Mouse (Mus musculus): ENCODE measurements around the gene Rph3a. TPM values are rescaled to one million over a fixed set of nuclear protein-coding genes. Genes with fewer than 3 reads are reported as not detected.

Rph3a gene
- polyA plus RNA-seq, 1 experiment from 2014 or later, result not detected

- DNase-seq (ENCODE audit: low spot score) (no peak), ATAC-seq (ENCODE audit: insufficient number of reproducible peaks, low FRiP score, low TSS enrichment, low read depth) (no peak)
- H3K4me3 ChIP-seq (ENCODE audit: low read depth, low read length), result no peak overlapping the region
- H3K4me1 ChIP-seq (ENCODE audit: control insufficient read depth, insufficient read depth, low read length), result 0 out of 2 replicates have a peak, but pooled peaks cover 2% of the 10 kb centered on the region
- H3K27me3 ChIP-seq (ENCODE audit: control insufficient read depth, insufficient read depth, low read length), result no peaks in the 10 kb centered on the region; the same call in 1 of the 2 replicates
- H3K9me3 ChIP-seq (ENCODE audit: control insufficient read depth, low read length), result no peaks in the 10 kb centered on the region
- no peak overlapping the region for H3K27ac ChIP-seq (replicated peaks; ENCODE audit: low read depth, low read length)
- H3K4me2 ChIP-seq (ENCODE audit: low read depth, severe bottlenecking), result no peak overlapping the region
- H3K36me3 ChIP-seq (ENCODE audit: control insufficient read depth, insufficient read depth, low read length), result no peaks in the 10 kb centered on the region
- no peak overlapping the region for H3K9ac ChIP-seq (ENCODE audit: low read length)
- WGBS, result 90% methylated on average over 2 of the region's 2 CpGs
Observed at GRCm38 (mm10) chr5:121014496-121014895, 4.6 kb upstream of the Rph3a start.

DNA sequence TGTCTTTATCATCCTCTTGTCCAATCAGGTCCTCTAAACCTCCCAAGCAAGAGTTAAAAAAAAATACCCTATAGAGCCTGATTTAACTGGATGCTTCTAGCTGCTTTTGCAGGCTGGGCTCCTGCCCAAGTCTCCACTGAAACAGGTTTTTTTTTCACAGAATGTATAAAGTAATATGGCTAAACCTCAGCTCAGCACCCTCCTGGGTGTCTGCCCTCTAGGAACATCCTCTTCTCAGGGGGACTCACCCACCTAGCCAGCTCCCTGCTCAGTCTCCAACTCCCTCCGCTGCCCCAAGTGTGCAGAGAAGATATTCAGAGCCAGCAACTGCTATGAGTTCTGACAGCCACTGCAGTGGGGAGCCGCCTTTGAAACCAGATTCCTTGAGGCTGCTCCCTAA is 2.1 kb upstream of the Rph3a start:
- Histone ChIP-seq H3K4me3 (ENCODE audit: low read depth, low read length) (no peak overlapping the region), H3K9ac (ENCODE audit: low read length) (no peak overlapping the region), H3K36me3 (ENCODE audit: control insufficient read depth, insufficient read depth, low read length) (no peaks in the 10 kb centered on the region), H3K27ac (replicated peaks; ENCODE audit: low read depth, low read length) (no peak overlapping the region), H3K4me2 (ENCODE audit: low read depth, severe bottlenecking) (no peak overlapping the region), H3K27me3 (ENCODE audit: control insufficient read depth, insufficient read depth, low read length) (peaks cover 10% of the 10 kb centered on the region; the same call in 1 of the 2 replicates), H3K9me3 (ENCODE audit: control insufficient read depth, low read length) (no peaks in the 10 kb centered on the region), H3K4me1 (ENCODE audit: control insufficient read depth, insufficient read depth, low read length) (0 out of 2 replicates have a peak, but pooled peaks cover 2% of the 10 kb centered on the region)
- no peak for DNase-seq (ENCODE audit: low spot score)
- WGBS, result 35% methylated on average over 2 of the region's 2 CpGs
- ATAC-seq (ENCODE audit: insufficient number of reproducible peaks, low FRiP score, low TSS enrichment, low read depth), result no peak

DNA sequence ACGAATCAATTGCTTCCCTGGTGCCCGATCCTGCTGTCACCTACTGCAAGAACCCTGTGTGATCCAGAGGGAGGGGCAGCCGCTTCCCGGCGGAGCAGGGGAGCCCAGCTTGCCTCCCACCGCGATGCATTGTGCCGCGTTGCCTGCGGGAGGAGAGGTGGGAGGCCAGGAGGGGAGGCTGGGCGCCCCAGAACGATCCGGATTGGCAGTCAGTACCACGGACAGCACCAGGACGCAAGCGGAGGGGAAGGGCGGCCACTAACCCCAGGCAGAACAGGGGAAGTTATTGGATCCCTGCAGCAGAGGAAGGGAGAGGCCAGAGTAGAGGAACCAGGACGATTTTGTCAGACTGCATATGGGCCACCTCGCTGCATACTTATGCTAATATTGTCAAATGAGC is 486 bp downstream of the Rph3a start:
- Histone ChIP-seq H3K27me3 (ENCODE audit: control insufficient read depth, insufficient read depth, low read length) (peaks cover 10% of the 10 kb centered on the region; the same call in 1 of the 2 replicates), H3K9me3 (ENCODE audit: control insufficient read depth, low read length) (no peaks in the 10 kb centered on the region), H3K36me3 (ENCODE audit: control insufficient read depth, insufficient read depth, low read length) (no peaks in the 10 kb centered on the region), H3K27ac (replicated peaks; ENCODE audit: low read depth, low read length) (no peak overlapping the region), H3K4me1 (ENCODE audit: control insufficient read depth, insufficient read depth, low read length) (0 out of 2 replicates have a peak, but pooled peaks cover 2% of the 10 kb centered on the region), H3K9ac (ENCODE audit: low read length) (no peak overlapping the region), H3K4me2 (ENCODE audit: low read depth, severe bottlenecking) (no peak overlapping the region), H3K4me3 (ENCODE audit: low read depth, low read length) (no peak overlapping the region)
- DNase-seq (ENCODE audit: low spot score) (peak; percentile 91), ATAC-seq (ENCODE audit: insufficient number of reproducible peaks, low FRiP score, low TSS enrichment, low read depth) (no peak)
- 0% methylated on average over 19 of the region's 19 CpGs for WGBS

DNA sequence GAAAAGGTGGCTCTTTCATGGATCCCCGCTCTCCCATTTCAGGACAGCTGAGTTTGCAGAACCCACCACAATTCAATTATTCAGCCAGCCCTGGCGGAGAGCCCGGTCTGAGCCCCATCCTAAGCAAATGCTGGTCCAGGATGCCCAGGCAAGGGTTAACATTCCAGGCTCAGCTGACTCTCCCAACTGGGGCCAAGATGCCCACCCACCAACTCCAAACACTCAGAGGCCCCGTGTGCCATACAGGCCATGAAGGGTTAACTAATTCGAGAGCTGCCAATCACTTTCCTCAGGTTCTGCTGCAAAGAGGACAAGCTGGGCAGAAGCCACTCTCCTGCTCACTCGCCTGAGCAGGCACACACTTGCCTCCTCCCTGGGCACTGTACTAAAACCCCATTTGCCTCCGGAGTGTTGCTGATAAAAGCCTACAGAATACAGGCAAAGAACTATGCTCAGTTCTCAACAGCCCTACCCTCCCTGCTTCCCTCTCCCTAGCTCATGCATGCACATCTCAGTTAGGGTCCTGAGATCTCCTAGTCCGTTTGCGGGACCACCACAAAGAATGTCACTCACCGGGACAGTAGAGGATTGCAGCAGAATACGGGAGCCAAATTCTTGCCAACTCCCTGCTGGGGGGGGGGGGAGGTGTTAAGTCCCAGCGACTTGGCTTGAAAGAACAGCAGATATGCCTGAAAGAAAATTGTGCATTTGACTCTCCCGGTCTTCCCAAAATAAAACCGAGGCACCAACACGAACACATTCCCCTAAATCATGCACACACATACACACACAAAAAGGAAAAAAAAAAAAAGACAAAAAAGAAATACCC is 1.3 kb downstream of the Rph3a start:
- Histone ChIP-seq H3K4me3 (ENCODE audit: low read depth, low read length) (no peak overlapping the region), H3K9ac (ENCODE audit: low read length) (no peak overlapping the region), H3K27me3 (ENCODE audit: control insufficient read depth, insufficient read depth, low read length) (peaks cover 15% of the 10 kb centered on the region; the same call in 1 of the 2 replicates), H3K36me3 (ENCODE audit: control insufficient read depth, insufficient read depth, low read length) (no peaks in the 10 kb centered on the region), H3K9me3 (ENCODE audit: control insufficient read depth, low read length) (no peaks in the 10 kb centered on the region), H3K4me2 (ENCODE audit: low read depth, severe bottlenecking) (no peak overlapping the region), H3K4me1 (ENCODE audit: control insufficient read depth, insufficient read depth, low read length) (0 out of 2 replicates have a peak, but pooled peaks cover 2% of the 10 kb centered on the region), H3K27ac (replicated peaks; ENCODE audit: low read depth, low read length) (no peak overlapping the region)
- 14% methylated on average over 15 of the region's 15 CpGs for WGBS
- no peak for ATAC-seq (ENCODE audit: insufficient number of reproducible peaks, low FRiP score, low TSS enrichment, low read depth)
- DNase-seq (ENCODE audit: low spot score), result no peak

DNA sequence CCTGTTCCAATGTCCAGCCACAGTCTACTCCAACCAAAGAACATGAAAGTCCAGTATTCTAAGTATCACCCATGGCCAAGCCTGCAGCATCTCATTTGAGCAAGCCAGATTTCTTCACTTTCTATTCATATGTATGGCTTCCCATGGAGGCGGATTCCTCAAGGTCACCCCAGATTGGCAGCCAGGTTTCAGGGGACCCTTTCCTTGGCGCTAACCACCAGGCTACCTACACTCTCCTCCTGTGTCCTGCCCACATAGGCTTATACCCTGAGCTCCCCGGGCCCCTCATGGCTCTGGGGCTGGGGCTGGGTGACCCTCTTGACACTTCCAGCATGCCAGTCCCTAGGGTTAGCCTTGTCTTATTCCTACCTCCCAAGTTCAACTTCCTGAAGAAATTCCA is 2.3 kb downstream of the Rph3a start:
- DNase-seq (ENCODE audit: low spot score), result no peak
- Histone ChIP-seq H3K4me1 (ENCODE audit: control insufficient read depth, insufficient read depth, low read length) (0 out of 2 replicates have a peak, but pooled peaks cover 2% of the 10 kb centered on the region), H3K9ac (ENCODE audit: low read length) (no peak overlapping the region), H3K4me3 (ENCODE audit: low read depth, low read length) (no peak overlapping the region), H3K4me2 (ENCODE audit: low read depth, severe bottlenecking) (no peak overlapping the region), H3K27ac (replicated peaks; ENCODE audit: low read depth, low read length) (no peak overlapping the region), H3K36me3 (ENCODE audit: control insufficient read depth, insufficient read depth, low read length) (no peaks in the 10 kb centered on the region), H3K27me3 (ENCODE audit: control insufficient read depth, insufficient read depth, low read length) (peaks cover 15% of the 10 kb centered on the region; the same call in 1 of the 2 replicates), H3K9me3 (ENCODE audit: control insufficient read depth, low read length) (no peaks in the 10 kb centered on the region)
- WGBS, result 82% methylated on average over 3 of the region's 3 CpGs
- ATAC-seq (ENCODE audit: insufficient number of reproducible peaks, low FRiP score, low TSS enrichment, low read depth), result no peak

DNA sequence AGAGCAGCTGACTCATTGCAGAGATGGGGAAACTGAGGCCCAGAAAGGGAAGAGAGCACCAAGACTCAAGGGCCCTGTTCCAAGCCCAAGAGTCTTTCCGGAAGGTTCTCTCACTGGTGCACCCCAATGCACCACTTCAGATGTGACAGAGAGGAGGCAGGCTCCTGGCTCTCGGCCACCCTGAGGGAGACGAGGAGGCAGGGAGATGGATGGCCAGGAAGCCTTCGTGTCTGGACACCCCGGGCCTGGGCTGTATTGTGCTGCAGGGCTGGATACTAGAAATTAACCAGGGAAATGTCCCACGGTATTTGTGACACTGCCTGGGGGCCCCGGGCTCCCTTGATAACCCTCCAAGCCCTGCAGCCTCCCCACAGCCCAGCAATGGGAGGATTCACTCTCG is 2.8 kb downstream of the Rph3a start:
- DNase-seq (ENCODE audit: low spot score), result no peak
- Histone ChIP-seq H3K4me1 (ENCODE audit: control insufficient read depth, insufficient read depth, low read length) (0 out of 2 replicates have a peak, but pooled peaks cover 2% of the 10 kb centered on the region), H3K27me3 (ENCODE audit: control insufficient read depth, insufficient read depth, low read length) (peaks cover 15% of the 10 kb centered on the region; the same call in 1 of the 2 replicates), H3K36me3 (ENCODE audit: control insufficient read depth, insufficient read depth, low read length) (no peaks in the 10 kb centered on the region), H3K4me3 (ENCODE audit: low read depth, low read length) (no peak overlapping the region), H3K4me2 (ENCODE audit: low read depth, severe bottlenecking) (no peak overlapping the region), H3K27ac (replicated peaks; ENCODE audit: low read depth, low read length) (no peak overlapping the region), H3K9ac (ENCODE audit: low read length) (no peak overlapping the region), H3K9me3 (ENCODE audit: control insufficient read depth, low read length) (no peaks in the 10 kb centered on the region)
- ATAC-seq (ENCODE audit: insufficient number of reproducible peaks, low FRiP score, low TSS enrichment, low read depth), result no peak
- WGBS, result 70% methylated on average over 8 of the region's 8 CpGs

- no peaks in the 10 kb centered on the region for H3K36me3 ChIP-seq (ENCODE audit: control insufficient read depth, insufficient read depth, low read length)
- ATAC-seq (ENCODE audit: insufficient number of reproducible peaks, low FRiP score, low TSS enrichment, low read depth) (no peak), DNase-seq (ENCODE audit: low spot score) (no peak)
- no peak overlapping the region for H3K4me3 ChIP-seq (ENCODE audit: low read depth, low read length)
- H3K27ac ChIP-seq (replicated peaks; ENCODE audit: low read depth, low read length), result no peak overlapping the region
- H3K4me2 ChIP-seq (ENCODE audit: low read depth, severe bottlenecking), result no peak overlapping the region
- no peaks in the 10 kb centered on the region for H3K9me3 ChIP-seq (ENCODE audit: control insufficient read depth, low read length)
- H3K27me3 ChIP-seq (ENCODE audit: control insufficient read depth, insufficient read depth, low read length), result peaks cover 15% of the 10 kb centered on the region; the same call in 1 of the 2 replicates
- 45% methylated on average over 2 of the region's 4 CpGs for WGBS
- 0 out of 2 replicates have a peak, but pooled peaks cover 2% of the 10 kb centered on the region for H3K4me1 ChIP-seq (ENCODE audit: control insufficient read depth, insufficient read depth, low read length)
- H3K9ac ChIP-seq (ENCODE audit: low read length), result no peak overlapping the region
Observed at GRCm38 (mm10) chr5:121006176-121006575, 3.7 kb downstream of the Rph3a start.

DNA sequence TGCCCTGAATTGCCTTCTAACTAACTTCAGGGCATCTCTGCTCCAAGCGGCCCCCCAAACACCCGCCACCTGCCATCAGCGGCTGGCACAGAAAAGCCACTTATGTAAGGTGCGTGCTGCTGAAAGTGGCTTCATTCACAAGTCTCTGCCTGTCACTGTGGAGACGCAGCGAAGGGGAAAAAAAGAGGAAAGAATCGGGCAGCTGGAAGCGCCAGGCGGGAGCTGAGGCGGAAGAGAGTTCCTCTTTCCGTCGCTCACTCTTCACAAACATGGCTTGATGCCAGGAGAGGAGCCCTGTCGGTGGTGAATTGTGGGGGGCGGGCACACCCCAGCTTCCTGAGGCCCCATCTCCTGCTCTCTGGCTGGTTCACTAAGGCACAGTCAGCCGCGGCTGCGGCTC is 6.1 kb downstream of the Rph3a start:
- no peak overlapping the region for H3K4me2 ChIP-seq (ENCODE audit: low read depth, severe bottlenecking)
- H3K4me1 ChIP-seq (ENCODE audit: control insufficient read depth, insufficient read depth, low read length), result no peaks in the 10 kb centered on the region
- DNase-seq (ENCODE audit: low spot score) (no peak), ATAC-seq (ENCODE audit: insufficient number of reproducible peaks, low FRiP score, low TSS enrichment, low read depth) (no peak)
- H3K9me3 ChIP-seq (ENCODE audit: control insufficient read depth, low read length), result no peaks in the 10 kb centered on the region
- H3K4me3 ChIP-seq (ENCODE audit: low read depth, low read length), result no peak overlapping the region
- no peaks in the 10 kb centered on the region for H3K36me3 ChIP-seq (ENCODE audit: control insufficient read depth, insufficient read depth, low read length)
- peaks cover 11% of the 10 kb centered on the region; the same call in 1 of the 2 replicates for H3K27me3 ChIP-seq (ENCODE audit: control insufficient read depth, insufficient read depth, low read length)
- 44% methylated on average over 17 of the region's 17 CpGs for WGBS
- no peak overlapping the region for H3K27ac ChIP-seq (replicated peaks; ENCODE audit: low read depth, low read length)
- H3K9ac ChIP-seq (ENCODE audit: low read length), result no peak overlapping the region
